Mouse (Mus musculus) heart, adult 8-10 months (tissue): ENCODE data around the gene Gm9803. TPM values are rescaled to one million over a fixed set of nuclear protein-coding genes. Genes with fewer than 3 reads are reported as not detected.
"Not testable (repeated sequence)": the region's sequence is repeated elsewhere in the genome, so short reads cannot be mapped to it uniquely, and the experiment has no call there.

Experiments used
- DNase-seq: peaks from one replicate; pipeline ENCODE4 v3.0.0; 2022; ENCODE audit warnings: low spot score
- total RNA-seq, 4 experiments: library from RNA; stranded (reverse); gene quantifications; 2 replicates each; pipeline ENCODE4 v1.2.4; 2022

Gene Gm9803
- 10 to 100 TPM in 1 of 4 experiments, 1 to 10 TPM in 2, not detected in 1; 3.6 to 16.9 (median 7.9) TPM for total RNA-seq

DNA sequence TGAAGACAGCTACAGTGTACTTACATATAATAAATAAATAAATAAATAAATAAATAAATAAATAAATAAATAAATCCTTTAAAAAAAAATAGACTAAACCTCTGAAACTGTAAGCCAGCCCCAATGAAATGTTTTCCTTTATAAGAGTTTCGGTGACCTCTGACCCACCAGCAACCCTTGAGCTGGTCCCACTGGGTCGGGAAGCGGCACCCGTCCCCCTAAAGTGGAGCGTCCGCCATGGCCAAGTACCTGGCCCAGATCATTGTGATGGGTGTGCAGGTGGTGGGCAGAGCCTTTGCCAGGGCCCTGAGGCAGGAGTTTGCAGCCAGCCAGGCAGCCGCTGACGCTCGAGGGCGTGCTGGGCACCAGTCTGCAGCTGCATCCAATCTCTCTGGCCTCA, at the start of gene Gm9803:
Gene Gm9803, plus strand, starts transcription at position 154 of the 400 bp plus-strand sequence.
- DNase-seq = not testable (repeated sequence)

DNA sequence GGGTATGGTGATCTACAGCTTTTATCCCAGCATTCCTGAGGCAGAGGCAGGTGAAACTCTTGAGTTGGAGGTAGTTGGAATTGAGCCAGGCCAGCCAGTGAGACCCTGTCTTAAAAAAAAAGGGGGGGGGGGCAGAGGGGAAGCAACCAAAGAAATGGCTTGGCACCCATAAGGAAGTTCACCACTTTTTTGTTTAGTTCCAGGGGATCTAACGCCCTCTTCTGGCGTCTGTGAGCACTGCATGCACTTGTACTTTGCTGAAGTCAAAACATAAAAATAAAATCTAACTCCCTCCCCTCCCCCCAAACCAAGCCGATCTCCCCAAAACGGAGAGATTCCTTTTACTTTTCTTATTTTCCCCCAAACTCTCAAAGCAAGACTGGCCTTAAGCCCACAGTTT, 48.5 kb upstream of the Gm9803 start:
- DNase-seq = no peak

DNA sequence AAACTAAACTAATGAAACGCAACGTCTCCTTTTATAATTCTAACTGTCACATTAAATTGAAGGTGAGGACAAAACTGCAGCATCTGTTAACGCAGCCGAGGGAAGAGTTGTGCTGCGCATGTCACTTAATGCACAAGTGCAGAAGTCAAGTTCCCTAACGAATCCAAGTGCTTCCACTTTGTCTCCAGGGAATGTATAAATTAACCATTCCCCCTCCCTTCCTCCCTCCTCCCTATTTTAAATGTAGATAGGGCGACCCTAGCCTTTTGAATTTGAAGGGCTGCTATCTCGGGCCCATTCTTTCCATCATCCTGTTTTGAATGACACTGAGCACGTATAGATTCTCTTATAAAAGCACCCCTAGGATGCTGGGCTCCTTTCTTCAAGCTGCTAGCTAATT, 46.4 kb upstream of the Gm9803 start:
- DNase-seq = no peak

DNA sequence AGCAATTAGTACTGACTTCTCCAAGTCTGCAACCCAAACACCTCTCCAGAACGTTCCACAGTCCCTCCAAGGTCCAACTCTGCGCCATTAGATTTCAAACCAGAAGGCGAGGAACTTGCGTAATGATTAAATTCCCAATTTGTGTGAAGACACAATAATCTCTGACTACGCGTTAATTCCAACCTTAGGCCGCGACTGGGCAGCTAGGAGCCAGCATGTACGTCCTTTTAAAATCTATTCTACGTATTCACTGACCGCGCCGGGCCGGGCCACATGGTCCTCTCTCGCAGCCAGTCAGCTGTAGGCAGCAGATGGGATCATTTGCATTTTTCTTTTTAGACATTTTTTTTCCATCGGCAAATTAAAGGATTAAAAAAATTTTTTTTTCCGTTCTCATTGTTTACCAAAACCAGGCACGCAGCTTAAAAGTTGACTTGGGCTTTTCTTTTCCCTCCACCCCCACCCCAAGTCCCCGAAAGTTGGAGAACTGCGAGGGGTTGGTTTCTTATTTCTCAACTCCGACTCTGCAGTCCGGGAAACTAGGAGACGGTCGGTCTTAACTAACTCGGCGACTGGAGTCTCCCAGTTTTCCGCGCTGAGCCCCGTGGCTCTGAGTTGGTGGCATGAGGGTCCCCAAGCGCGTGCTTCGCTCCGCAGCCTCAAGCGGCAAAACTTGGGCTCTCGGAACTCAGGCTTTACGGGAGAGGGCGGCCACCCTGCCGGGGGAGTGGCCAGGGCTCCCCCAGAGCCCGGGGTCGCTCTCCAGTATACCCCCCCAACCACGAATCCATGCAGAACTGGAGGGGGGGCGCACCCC, 45.8 kb upstream of the Gm9803 start:
- DNase-seq = peak; percentile 33

DNA sequence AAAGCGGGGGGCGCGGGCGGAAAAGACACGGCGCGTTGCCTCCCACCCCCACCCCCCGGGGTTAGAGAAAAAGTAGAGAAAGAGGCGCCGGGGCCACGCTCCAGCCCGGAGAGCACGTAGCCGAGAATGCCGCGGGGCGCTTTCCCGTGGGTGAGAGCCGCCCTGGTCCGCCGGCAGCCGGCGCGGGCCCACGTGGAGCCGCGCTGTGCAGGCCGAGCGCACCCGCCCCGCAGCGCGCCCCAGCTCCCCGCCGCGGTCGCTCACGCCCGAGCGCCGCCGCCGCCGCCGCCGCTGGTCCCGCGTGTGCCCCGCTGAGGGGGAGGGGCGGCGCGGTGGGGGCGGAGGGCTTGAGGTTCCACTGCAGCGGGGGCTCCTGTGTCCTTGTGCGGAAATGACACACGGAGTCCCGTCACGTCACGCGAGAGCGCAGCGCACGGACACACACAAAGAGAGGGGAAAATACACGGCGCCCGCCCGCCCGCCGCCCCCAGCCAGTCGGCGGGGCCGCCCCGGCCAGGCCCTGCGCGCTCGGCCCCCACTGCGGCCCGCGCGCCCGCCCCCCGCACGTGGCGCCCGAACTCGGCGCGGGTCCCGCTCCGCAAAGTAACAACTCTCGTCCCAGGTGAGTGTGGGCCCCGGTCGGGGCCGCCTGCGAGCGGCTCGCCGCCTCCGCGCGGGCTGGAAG, 45.0 kb upstream of the Gm9803 start, which contains the start of gene Bend3:
Gene Bend3, plus strand, starts transcription at position 81 of the 685 bp plus-strand sequence.
- peak; percentile 22 for DNase-seq

DNA sequence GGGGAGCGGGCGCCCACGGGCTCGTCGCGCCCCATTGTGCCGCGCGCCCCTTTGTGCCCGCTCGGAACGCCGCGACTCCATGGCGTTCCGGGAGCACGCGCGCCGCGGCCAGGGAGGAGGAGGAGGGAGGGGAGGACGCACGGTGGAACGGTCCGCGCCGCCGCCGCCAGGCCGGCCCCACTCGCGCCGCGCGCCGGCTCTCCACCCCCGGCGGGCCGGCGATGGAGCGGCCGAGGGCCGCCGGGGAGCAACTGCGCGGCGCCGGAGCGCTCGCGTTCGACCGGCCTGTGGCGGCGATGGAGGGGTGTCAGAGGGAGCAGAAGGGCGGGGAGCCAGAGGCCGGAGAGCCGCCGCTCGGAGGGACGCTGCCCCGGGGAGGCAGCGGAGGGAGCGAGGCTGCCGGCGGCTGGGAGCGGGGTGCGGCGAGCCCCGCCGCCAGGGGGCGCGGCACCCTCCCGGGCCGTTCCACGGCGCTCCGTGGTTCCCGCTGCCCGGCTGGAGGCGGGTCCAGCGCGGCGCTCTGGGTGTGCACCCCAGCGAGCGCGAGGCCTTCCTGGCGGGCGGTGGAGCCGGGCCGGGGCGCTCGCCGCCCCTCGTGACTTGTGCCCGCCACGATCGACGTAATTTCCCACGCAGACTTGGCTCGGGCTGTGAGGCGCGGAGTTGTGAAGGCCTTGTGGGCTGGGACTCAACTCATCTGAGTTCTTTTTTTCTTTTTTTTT, 44.3 kb upstream of the Gm9803 start:
- DNase-seq = peak; percentile 84

DNA sequence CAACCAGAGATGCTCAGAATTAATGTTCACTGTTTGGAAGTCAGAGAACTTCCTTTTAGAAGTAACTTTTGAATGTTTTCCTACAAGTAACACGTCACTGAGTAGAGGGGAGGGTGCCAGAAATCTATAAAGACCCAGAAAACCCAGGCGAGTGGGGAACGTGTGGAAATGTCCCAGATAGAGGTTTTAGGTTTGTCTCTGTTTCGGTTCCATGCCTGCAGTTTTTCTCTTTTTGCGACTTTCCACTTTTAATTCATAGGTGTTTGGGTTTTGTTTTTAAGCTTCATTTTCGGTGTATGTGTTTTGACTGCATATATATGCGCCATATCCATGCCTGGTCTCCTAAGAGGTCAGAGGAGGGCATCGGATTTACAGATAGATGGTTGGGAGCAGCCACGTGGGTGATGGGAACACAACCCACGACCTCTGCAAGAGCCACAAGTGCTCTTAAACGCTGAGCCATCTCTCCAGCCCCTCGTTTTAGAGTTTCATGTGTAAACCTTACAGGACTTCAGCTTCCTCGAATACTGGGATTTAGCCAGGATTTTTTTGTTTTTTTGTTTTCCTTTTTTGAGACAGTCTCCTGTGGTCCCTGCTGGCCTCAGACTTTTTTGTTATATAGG, 43.5 kb upstream of the Gm9803 start:
- no peak for DNase-seq

DNA sequence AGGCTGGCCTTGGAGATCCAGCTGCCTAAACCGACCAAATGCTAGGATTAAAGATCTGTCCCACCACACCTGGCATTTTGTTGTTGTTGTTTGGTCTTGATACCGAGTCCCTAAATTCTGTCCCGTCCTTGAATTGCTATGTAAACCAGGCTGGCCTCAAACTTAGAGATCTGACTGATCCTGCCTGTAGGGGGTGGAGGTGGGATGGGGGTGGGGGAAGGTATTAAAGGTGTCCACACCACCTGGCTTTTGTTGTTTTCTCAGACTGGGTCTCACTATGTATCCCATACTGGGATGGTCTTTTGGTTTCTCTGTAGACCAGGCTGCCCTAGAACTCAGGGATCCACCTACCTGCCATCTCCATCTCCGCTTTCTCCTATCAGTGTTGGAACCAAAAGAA, 42.7 kb upstream of the Gm9803 start:
- DNase-seq = no peak

DNA sequence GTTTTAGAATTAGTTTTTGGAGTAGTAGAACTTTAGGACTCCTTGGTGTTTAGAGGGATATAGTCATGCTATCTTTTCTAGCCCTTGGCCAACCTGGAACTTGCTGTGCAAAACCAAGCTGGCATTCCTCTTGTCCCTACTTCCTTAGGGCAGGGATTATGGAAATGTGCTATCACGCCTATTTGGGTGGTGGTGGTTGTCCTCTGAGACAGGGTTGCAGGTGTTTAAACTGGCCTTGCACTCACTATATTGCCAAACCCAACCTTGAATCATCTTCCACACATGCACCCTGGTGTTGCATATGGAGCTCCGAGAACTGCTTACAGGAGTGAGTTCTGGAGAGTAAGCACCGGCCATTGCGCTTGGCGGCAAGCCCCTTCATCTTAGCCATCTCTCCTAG, 41.9 kb upstream of the Gm9803 start:
- no peak for DNase-seq

DNA sequence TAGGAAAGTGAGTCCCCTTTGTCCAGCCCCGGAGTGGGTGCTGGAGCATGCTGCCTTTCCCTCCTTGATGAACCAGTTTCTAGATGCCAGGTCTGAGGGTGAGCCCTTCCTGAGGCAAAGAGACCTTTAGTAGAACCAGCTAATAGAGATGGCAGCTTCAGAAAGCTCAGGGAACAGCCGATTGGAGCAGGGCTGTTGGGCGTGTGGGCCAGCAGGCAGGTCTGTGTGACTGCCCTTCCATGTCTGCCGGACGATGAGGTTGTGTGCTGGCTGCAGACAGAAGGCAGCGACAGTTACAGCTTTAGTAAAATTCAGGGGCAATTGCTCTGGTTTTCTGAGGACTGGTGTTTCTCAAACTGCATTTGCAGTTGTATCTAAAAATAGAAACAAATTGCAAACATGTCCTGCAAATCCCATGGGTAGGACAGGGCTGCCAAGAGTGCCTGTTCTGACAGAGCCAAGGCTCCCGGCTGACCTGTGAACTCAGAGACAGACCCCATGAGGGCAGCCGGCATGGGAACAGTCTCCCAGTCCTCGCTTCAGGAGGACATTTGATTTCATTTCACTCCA, 40.4 kb upstream of the Gm9803 start:
- DNase-seq = peak; percentile 59

DNA sequence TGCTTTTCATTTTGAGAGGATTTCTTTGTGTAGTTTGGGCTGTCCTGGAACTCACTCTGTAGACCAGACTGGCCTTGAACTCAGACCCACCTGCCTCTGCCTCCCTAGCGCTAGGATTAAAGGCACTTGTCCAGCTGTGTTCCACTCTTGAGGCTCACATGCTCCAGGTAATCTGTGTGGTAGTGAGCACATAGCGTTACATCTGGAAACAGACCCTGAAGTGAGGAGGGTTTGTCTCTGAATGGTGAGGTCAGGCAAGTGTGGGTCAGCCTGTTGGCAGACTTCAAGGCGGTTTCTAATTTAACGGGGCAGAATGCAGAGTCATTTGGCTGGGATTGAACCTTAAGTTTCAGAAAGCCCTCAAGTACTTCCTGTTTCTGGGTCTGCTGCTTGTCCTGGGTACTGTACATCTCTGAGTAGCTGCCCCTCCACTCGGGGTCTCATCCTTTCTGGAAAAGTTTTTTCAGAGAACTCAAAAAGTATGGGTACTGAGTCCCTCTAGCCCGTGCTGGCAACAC, 38.1 kb upstream of the Gm9803 start:
- no peak for DNase-seq

DNA sequence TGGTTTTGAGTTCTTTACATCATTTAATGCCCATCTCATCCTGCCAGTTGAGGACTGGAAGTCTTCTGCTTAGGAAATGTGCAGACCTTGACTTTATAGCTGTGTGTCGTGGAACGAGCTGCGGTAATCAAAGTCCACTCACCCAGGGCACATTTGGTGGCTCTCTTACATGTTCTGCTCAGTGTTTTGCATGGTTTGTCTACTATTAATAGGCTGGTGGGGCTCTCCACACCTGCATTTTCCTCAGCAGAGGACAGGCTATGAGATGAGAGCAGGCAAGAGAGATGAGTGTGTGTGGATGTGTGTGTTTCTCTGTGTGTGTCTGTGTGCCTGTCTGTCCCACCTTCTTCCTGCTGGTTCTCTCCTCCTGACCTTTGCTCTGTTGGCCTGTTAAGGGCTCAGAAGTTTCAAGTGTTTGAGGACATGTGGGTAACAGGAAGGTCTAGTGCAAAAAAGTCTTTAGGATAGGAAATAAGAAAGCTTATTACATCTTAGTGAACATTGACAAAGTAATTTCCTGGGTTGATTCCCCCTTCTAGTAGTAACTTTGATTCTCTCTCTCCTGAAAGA, 36.4 kb upstream of the Gm9803 start:
- no peak for DNase-seq

DNA sequence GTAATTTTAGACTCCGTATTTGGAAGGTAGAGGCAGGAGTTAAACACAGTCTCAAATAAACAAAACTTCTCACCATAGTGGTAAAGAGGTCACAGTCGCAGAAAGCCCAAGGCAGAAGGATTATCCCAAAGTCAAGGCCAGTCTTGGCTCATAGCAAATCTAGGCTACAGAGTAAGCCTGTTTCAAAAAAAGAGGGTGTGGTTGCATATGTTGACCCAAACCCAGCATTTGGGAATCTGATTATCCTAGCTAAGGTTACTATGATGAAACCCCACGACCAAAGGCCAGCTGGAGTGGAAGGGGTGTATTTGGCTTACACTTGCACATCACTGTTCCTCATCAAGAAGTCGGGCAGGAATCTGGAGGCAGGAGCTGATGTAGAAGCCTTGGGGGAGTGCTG, 35.6 kb upstream of the Gm9803 start:
- DNase-seq = no peak

DNA sequence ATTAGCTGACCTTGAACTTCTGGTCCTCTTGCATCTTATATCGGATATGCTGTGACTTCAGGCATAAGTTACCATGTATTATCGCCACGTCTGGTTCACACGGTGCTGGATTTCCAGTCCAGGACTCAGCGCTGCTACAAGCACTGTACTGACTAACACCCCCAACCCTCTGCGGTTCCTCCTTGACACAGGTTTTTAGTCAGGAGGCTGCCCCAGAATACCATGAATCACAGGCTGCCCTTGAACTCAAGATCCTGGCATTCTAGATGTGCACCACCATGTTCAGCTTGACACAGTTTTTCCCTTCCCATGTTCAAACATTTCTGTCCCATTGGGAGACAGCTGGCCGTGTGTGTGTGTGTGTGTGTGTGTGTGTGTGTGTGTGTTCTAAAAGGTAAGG, 34.7 kb upstream of the Gm9803 start:
- DNase-seq = no peak

DNA sequence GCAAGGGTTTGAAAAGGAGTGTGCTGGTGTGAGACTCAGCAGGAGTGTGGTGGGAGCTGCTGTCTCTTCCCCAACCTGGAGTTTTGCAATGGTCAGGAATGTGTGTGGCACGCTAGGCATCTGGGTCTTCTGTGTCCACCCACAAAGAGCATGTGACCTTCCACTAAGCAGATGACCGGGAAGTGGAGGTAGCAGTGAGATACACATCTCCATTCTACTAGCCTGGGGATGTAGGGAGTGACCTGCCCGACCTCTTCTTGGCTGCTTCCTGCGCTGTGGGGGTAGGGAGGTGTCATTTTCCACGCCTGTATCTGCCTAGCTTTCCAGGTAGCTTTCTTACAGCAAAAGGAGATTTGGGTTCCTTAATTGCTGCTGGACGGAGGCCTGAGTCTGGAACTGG, 34.3 kb upstream of the Gm9803 start:
- no peak for DNase-seq

DNA sequence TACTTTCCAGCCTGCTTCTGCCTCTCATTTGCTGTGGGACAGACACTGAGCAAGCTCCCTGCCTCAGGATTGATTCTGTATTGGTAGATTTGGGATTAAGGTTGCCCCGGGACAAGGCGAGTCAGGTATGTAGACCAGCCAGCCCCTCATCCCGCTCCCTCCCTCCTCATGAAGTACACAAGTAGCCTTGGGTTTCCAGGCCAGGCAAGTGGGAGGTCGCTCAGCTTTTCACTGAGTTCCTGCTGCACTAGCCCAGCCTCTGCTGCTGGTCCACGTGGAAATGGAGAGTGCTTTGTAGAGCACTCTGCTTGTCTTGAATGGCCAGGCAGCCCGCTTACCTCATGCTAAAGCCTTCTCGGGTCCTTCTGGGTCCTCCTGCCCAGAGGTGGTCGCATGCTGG, 33.9 kb upstream of the Gm9803 start:
- DNase-seq = no peak

DNA sequence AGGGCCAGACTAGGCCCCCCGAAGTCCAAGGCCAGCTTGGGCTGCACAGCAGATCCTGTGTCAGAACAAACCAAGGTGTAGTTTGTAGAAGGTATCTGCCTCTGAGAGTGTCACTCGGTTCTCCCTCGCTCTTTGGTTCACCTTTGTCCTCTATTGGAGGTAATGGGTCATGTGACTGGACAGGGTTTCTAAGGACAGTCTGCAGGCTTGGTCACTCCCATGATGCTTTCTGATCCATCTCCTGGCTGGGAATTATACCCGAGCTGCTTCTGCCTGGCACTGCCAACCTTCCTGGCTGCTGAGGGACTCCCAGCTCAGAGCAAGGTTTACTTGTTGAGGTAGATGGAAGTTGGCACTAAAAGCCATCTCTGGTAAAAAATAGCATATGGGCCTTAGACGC, 33.0 kb upstream of the Gm9803 start:
- peak; percentile 45 for DNase-seq

DNA sequence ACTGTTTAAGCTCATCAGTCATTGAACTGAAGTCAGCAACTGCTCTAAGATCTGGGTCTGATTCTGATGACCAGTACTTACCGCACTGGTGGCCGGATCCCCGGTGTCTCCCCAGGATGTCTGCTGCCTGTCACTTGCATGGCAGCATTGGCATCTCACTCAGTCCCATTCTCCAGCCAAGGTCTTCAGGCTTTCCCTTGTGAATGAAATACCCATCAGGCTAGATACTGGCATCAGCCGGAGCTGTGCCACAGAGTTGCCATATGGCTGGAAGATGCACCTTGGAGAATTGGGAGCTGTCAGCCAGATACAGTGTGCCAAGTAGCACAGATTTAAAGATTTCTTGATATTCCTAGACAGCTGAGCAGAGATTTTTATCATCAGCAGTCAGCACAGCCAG, 21.3 kb upstream of the Gm9803 start:
- no peak for DNase-seq

DNA sequence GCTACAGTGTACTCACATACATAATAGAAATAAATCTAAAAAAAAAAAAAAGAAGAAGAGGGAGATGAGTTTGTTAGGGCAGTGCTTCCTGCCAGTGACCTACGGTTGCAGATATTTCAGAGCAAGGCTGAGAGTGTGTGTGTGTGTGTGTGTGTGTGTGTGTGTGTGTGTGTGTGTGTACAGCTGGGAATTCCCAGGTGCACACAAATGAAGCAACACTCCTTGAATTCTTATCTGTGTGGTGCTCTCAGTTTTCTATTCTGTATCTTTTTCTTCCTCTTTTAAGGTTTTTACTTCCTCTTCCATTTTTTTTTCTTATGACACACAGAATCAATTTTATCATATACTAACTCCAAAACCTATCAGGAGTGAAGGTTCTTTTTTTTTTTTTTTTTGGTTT, 19.6 kb upstream of the Gm9803 start:
- DNase-seq = no peak

DNA sequence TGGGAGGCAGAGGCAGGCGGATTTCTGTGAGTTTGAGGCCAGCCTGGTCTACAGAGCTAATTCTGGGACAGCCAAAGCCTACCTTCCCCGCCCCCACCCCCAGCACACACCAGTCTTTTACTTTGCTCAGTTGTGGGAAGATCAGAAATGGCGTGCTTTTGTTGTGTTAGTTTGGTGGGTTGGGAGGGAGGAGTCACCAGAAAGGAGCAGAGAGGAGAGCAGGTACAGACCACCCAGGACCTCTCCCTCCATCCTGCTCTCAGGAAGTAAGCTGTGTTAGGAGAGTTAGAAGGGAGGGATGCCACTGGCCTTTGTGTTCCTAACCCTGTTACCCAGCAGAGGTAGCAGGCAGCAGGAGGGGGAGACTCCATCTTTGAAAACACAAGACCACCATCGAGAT, 16.8 kb upstream of the Gm9803 start:
- DNase-seq = no peak

DNA sequence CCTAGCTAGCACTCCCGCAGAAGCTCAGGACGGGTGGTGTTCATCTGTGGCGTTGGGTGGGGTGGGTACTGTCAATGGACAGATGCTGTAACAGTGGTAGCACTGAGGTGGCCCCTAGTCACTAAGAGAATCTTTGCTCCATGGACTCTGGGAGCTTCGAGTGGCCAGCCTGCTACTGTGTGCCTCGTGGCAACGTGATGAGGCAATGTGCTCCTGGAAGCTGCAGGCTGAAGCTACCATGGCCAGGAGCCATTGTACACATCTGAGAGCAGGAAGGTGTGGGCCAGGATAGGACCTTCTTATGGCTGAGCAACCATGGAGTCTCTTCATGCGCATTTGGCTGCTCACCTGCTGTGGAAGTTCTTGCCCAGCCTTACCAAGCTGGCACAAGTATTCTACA, 14.7 kb upstream of the Gm9803 start:
- no peak for DNase-seq
